Mouse (Mus musculus): ENCODE results near the gene Ncam2. TPM values are rescaled to one million over a fixed set of nuclear protein-coding genes. Genes with fewer than 3 reads are reported as not detected.

The Ncam2 gene
- total RNA-seq, 2 experiments from 2014 or later, result 47.1 to 49.1 TPM

DNA sequence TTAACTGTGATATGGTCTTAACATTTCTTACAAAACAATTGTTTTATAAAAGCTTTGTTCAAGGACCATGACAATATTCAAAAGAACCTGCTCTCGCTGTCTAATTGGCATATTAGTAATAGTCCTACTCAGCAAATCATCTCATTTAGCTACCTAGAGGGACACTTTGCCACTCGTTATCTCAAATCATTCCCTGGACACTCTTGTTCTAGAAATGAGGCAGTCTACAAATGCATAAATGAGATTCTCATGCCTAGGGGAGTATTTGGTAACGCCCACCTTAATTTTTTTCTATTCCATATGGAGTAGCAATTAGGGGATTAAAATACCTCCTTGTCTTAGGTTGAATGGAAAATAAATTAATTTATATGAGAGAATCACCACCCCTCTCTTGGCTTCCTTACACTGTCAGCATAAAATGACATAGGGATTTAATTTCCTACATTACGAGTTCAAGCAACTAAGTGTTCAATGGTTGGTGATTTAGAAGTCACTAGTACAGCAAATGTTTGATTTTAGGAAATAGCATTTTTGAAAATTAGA, 387.1 kb downstream of the Ncam2 start:
- no peak for DNase-seq (ENCODE audit: low spot score in 2 of 2)

DNA sequence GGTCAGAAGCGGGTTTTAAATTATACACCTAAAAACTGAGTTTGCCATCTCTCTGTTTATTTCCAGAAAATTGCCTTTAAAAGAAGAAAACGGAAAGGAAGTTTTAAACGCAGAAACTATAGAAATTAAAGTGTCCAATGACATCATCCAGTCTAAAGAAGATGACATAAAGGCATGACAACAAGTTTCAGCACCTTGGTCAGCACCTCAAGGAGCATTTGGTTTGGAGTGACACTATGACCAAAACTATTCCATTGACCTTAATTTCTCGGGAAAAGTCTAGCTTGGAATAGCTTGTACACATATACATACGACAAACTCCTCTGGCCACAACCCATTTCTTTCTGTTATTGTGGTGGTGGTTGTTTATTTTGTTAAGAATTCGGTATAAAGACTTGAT, 422.8 kb downstream of the Ncam2 start:
- no peak for DNase-seq (ENCODE audit: low spot score in 2 of 2)

DNA sequence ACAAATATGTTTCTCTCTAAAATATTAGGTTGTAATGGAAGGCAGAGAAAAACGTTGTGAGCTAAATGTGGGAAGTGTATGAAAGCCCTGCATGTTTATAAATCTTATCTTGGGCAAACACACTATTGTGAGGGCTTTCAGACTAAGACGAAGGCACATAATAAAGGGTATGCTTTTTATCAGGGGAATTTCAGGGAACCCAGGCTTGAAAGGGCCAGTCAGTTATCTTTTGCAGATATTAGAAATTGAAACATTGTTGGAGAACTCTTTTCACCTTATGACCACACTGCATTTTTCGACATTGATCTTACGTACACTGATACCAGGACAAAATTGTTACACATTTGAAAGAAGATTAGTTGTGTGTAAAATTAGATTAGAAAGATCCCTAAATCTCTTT, 423.3 kb downstream of the Ncam2 start:
- DNase-seq (ENCODE audit: low spot score in 2 of 2), result no peak

DNA sequence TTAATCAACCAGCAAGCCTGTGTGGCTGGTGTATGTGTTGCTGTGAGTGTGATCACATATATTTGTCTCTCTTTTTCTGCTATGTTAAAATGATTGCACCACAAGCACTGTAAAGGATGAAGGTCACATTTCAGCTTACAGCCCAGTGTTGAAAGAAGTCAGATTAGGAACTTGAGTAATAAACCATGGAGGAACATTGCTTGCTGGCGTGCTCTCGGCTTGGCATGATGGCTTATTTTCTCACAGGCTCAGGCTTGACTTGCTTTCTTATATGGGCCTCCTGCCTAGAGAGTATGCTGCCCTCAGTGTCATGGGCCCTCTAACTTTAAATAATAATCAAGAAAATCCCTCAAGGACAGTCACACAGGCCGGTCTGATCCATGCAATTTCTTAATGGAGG, 449.8 kb downstream of the Ncam2 start:
- no peak for DNase-seq (ENCODE audit: low spot score in 2 of 2)

DNA sequence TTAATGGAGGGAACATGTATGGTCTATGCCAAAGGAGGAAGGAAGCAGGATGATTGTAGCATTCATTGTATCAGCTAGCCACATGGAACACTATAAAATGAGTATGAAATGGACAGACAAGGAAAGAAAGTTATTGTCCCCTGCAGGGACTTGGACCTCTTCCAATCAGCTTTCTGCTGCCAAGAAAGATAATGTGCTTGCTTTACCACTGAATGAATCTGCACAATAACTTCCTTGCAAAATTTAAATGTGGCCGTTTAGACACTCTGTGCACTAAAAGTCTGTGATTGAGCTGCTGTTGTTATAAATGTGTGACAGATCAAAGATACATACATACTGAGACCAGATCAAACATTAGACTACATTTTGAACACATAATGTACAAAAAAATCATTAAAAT, 451.1 kb downstream of the Ncam2 start:
- DNase-seq (ENCODE audit: low spot score in 2 of 2), result no peak

DNA sequence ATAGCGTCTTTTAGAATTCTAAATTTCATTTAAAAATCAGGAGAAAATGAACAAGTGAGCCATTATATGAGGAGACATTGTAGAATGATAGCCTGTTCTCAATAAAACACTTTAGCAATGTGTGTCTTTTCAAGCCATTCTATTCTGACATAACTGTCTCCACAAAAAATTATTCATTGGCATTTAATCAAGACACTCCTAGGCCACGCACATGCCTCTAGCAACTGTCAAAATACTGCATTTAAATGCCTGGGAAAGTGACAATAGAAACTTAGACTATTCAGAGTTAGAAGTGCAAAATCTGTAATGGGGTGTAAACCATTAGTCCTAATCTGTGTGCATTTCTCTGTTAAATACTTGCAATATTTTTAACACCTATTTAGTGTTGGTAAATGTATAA, 456.1 kb downstream of the Ncam2 start:
- peak in 1 of 2 experiments; percentile 2 for DNase-seq (ENCODE audit: low spot score in 2 of 2)

DNA sequence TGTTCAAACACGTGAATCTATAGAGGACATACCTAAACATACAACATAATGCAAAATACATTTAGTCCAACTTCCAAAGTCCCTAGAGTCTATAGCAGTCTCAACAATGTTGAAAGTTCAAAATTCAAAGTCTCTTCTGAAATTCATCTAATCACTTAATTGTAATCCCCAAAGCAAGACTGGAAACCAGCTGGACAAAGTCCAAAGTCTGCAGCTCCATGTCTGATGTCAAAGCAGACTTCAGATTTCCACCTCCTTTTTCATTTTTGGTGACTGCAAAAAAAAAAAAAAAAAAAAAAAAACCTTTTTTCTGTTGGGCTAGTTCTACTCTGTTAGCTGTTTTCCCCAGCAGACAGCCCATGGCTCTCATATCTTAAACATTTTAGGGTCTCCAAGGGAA, 473.4 kb downstream of the Ncam2 start:
- no peak for DNase-seq (ENCODE audit: low spot score in 2 of 2)

DNA sequence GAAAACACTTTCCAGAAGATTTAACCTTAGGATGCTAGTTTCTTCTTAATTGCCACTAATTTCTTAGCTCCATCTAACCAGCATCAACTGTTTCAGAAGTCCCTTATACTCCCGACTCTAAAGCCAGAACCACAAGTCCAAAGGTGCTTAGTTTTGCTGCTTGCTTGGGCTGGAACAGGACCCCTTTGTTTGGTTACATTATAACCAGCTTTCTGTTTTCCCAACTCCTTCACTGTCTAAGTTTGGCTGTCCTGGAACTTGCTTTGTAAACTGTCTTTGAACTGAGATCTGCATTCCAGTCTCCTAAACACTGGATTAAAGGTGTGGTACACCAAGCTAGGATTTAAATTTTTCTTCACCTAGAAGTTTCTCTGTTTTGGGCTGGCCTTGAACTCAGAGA, 475.0 kb downstream of the Ncam2 start:
- no peak for DNase-seq (ENCODE audit: low spot score in 2 of 2)
